Mouse (Mus musculus) hindbrain, embryonic 12.5 days (tissue): ENCODE results near the gene Atp8b5. TPM values are rescaled to one million over a fixed set of nuclear protein-coding genes. Genes with fewer than 3 reads are reported as not detected.

Source experiments
- ATAC-seq: fragments of 200-750 bp; cut with Nextera tagmentation; 2 replicates; pipeline ENCODE4 v1.8.0; 2017; ENCODE audit warnings: moderate TSS enrichment; ENCODE audit not compliant: low FRiP score
- H3K27ac ChIP-seq: fragments of 300-500 bp; sonication (generic); 2 replicates; pipeline ENCODE4 v1.5.1; 2016; ENCODE audit warnings: mild to moderate bottlenecking
- H3K27me3 ChIP-seq: fragments of 300-500 bp; sonication (generic); 2 replicates; pipeline ENCODE4 v1.6.1; 2016; ENCODE audit warnings: mild to moderate bottlenecking
- H3K36me3 ChIP-seq: fragments of 300-500 bp; sonication (generic); 2 replicates; pipeline ENCODE4 v1.6.1; 2016; ENCODE audit warnings: mild to moderate bottlenecking
- H3K4me1 ChIP-seq: fragments of 300-500 bp; sonication (generic); 2 replicates; pipeline ENCODE4 v1.6.1; 2016
- H3K4me2 ChIP-seq: fragments of 300-500 bp; sonication (generic); replicated peaks from 2 replicates; pipeline ENCODE4 v1.6.1; 2016; ENCODE audit warnings: mild to moderate bottlenecking
- H3K4me3 ChIP-seq: fragments of 300-500 bp; sonication (generic); 2 replicates; pipeline ENCODE4 v1.5.1; 2016; ENCODE audit warnings: mild to moderate bottlenecking
- H3K9ac ChIP-seq: fragments of 300-500 bp; sonication (generic); 2 replicates; pipeline ENCODE4 v1.6.1; 2016; ENCODE audit warnings: mild to moderate bottlenecking, moderate library complexity
- H3K9me3 ChIP-seq: fragments of 300-500 bp; sonication (generic); replicated peaks from 2 replicates; pipeline ENCODE4 v1.6.1; 2016; ENCODE audit warnings: mild to moderate bottlenecking
- WGBS: fragments of 180-500 bp; shearing (Covaris S2); methylation state at CpG from one replicate; pipeline ENCODE4 v1.1.7; 2016; 5-methylcytosine and 5-hydroxymethylcytosine counted together
- polyA plus RNA-seq: library from polyadenylated mRNA; unstranded; fragments of >200 nt; fragmentation: Nextera tagmentation; extraction: Ambion mirVana; gene quantifications from 2 replicates; pipeline ENCODE4 v1.2.1, GENCODE M21; 2016

Gene Atp8b5
- polyA plus RNA-seq, 1 experiment from 2014 or later: 0.34 TPM

GRCm38 (mm10) chr4:43334771-43335170, 67.8 kb downstream of the Atp8b5 start:
- Histone ChIP-seq H3K27ac (no peak overlapping the region), H3K4me3 (no peak overlapping the region), H3K4me1 (no peaks in the 10 kb centered on the region), H3K36me3 (no peaks in the 10 kb centered on the region), H3K4me2 (no peak overlapping the region), H3K9me3 (peaks cover 7% of the 10 kb centered on the region; the same call in 1 of the 2 replicates), H3K9ac (no peak overlapping the region), H3K27me3 (no peaks in the 10 kb centered on the region)
- no peak for ATAC-seq
- WGBS: 45% methylated on average over 2 of the region's 2 CpGs

DNA sequence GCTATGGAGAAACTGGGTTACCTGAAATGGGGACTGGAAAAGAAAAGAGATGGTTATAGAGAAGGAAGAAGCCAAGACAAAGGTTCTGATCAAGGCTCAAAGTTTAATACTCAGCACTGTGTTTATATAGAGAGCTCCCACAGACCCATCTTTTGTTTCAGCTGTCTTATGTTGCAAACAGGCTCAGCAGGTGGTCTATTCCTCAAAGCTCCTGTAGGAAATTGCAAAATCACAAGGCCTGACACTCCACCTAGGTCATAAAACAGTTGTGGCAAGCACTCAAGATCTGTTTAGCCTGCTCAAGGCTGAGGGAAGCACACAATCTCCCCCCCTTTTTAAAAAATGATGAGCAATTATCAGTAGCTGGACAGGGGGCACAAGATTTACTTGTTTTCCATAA, 69.2 kb downstream of the Atp8b5 start:
- no peak for ATAC-seq
- no peaks in the 10 kb centered on the region for H3K36me3 ChIP-seq
- H3K4me3 ChIP-seq: no peak overlapping the region
- H3K4me2 ChIP-seq: no peak overlapping the region
- H3K9ac ChIP-seq: no peak overlapping the region
- peaks cover 7% of the 10 kb centered on the region; the same call in 1 of the 2 replicates for H3K9me3 ChIP-seq
- no peaks in the 10 kb centered on the region for H3K4me1 ChIP-seq
- H3K27ac ChIP-seq: no peak overlapping the region
- no peaks in the 10 kb centered on the region for H3K27me3 ChIP-seq

- ATAC-seq: no peak
- no peak overlapping the region for H3K4me3 ChIP-seq
- peaks cover 7% of the 10 kb centered on the region; the same call in 1 of the 2 replicates for H3K9me3 ChIP-seq
- no peak overlapping the region for H3K4me2 ChIP-seq
- no peak overlapping the region for H3K27ac ChIP-seq
- no peaks in the 10 kb centered on the region for H3K4me1 ChIP-seq
- WGBS: 81% methylated on average over 4 of the region's 4 CpGs
- no peak overlapping the region for H3K9ac ChIP-seq
- no peaks in the 10 kb centered on the region for H3K36me3 ChIP-seq
- H3K27me3 ChIP-seq: no peaks in the 10 kb centered on the region
Measured at GRCm38 (mm10) chr4:43340096-43340804, 73.3 kb downstream of the Atp8b5 start.

GRCm38 (mm10) chr4:43341276-43341891, 74.4 kb downstream of the Atp8b5 start:
- ATAC-seq: no peak
- H3K9ac ChIP-seq: no peak overlapping the region
- H3K27me3 ChIP-seq: no peaks in the 10 kb centered on the region
- H3K9me3 ChIP-seq: peaks cover 2% of the 10 kb centered on the region; the same call in 1 of the 2 replicates
- H3K4me1 ChIP-seq: no peaks in the 10 kb centered on the region
- H3K27ac ChIP-seq: no peak overlapping the region
- WGBS: 46% methylated on average over 7 of the region's 7 CpGs
- no peak overlapping the region for H3K4me3 ChIP-seq
- no peak overlapping the region for H3K4me2 ChIP-seq
- H3K36me3 ChIP-seq: no peaks in the 10 kb centered on the region

DNA sequence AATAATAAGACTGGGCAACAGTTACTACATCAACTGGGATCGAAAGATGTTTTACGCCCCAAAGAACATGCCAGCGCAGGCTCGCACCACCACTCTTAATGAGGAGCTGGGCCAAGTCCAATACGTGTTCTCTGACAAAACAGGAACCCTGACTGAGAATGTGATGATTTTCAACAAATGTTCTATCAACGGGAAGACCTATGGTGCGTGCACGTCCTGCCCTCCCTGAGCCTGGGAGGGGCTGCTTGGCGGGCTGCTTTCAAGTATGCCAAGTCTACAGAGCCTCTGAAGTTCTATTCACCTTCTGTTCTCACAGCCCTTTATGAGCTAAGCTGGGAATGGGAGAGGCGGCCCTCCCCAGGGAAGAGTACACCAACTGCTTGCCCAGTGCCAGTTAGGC, 75.5 kb downstream of the Atp8b5 start:
- no peaks in the 10 kb centered on the region for H3K9me3 ChIP-seq
- no peak overlapping the region for H3K4me2 ChIP-seq
- H3K9ac ChIP-seq: no peak overlapping the region
- H3K27ac ChIP-seq: no peak overlapping the region
- no peaks in the 10 kb centered on the region for H3K36me3 ChIP-seq
- no peaks in the 10 kb centered on the region for H3K4me1 ChIP-seq
- H3K27me3 ChIP-seq: no peaks in the 10 kb centered on the region
- 90% methylated on average over 10 of the region's 10 CpGs for WGBS
- no peak overlapping the region for H3K4me3 ChIP-seq
- no peak for ATAC-seq

- Histone ChIP-seq H3K27ac (no peak overlapping the region), H3K27me3 (no peaks in the 10 kb centered on the region), H3K9ac (no peak overlapping the region), H3K4me2 (no peak overlapping the region), H3K9me3 (no peaks in the 10 kb centered on the region), H3K4me1 (no peaks in the 10 kb centered on the region), H3K4me3 (no peak overlapping the region), H3K36me3 (no peaks in the 10 kb centered on the region)
- 96% methylated on average over 2 of the region's 2 CpGs for WGBS
- no peak for ATAC-seq
Measured at GRCm38 (mm10) chr4:43344932-43345331, 78.0 kb downstream of the Atp8b5 start.

GRCm38 (mm10) chr4:43349206-43349605, 82.2 kb downstream of the Atp8b5 start:
- H3K9me3 ChIP-seq: no peaks in the 10 kb centered on the region
- no peak overlapping the region for H3K9ac ChIP-seq
- H3K36me3 ChIP-seq: no peaks in the 10 kb centered on the region
- ATAC-seq: no peak
- WGBS: 85% methylated on average over 5 of the region's 5 CpGs
- no peak overlapping the region for H3K4me2 ChIP-seq
- H3K4me1 ChIP-seq: no peaks in the 10 kb centered on the region
- H3K4me3 ChIP-seq: no peak overlapping the region
- no peaks in the 10 kb centered on the region for H3K27me3 ChIP-seq
- no peak overlapping the region for H3K27ac ChIP-seq

GRCm38 (mm10) chr4:43350038-43350560, 83.1 kb downstream of the Atp8b5 start:
- no peaks in the 10 kb centered on the region for H3K4me1 ChIP-seq
- no peak for ATAC-seq
- WGBS: 82% methylated on average over 6 of the region's 6 CpGs

GRCm38 (mm10) chr4:43353662-43354061, 86.7 kb downstream of the Atp8b5 start:
- WGBS: 85% methylated on average over 6 of the region's 6 CpGs
- H3K36me3 ChIP-seq: no peaks in the 10 kb centered on the region
- H3K27ac ChIP-seq: no peak overlapping the region
- H3K27me3 ChIP-seq: no peaks in the 10 kb centered on the region
- no peak overlapping the region for H3K9ac ChIP-seq
- H3K4me1 ChIP-seq: no peaks in the 10 kb centered on the region
- H3K4me2 ChIP-seq: no peak overlapping the region
- H3K9me3 ChIP-seq: no peaks in the 10 kb centered on the region
- H3K4me3 ChIP-seq: no peak overlapping the region
- no peak for ATAC-seq

More at GRCm38 (mm10) chr4:43350038-43350560, 83.1 kb downstream of the Atp8b5 start:
- no peak overlapping the region for H3K4me2 ChIP-seq
- H3K27me3 ChIP-seq: no peaks in the 10 kb centered on the region
- no peak overlapping the region for H3K4me3 ChIP-seq
- no peaks in the 10 kb centered on the region for H3K36me3 ChIP-seq
- no peaks in the 10 kb centered on the region for H3K9me3 ChIP-seq
- H3K27ac ChIP-seq: no peak overlapping the region
- H3K9ac ChIP-seq: no peak overlapping the region

GRCm38 (mm10) chr4:43364914-43365560, 98.1 kb downstream of the Atp8b5 start:
- Histone ChIP-seq H3K4me2 (no peak overlapping the region), H3K4me3 (no peak overlapping the region), H3K9ac (no peak overlapping the region), H3K27ac (no peak overlapping the region), H3K36me3 (no peaks in the 10 kb centered on the region), H3K27me3 (no peaks in the 10 kb centered on the region), H3K9me3 (no peaks in the 10 kb centered on the region), H3K4me1 (no peaks in the 10 kb centered on the region)
- WGBS: 90% methylated on average over 11 of the region's 11 CpGs
- no peak for ATAC-seq

DNA sequence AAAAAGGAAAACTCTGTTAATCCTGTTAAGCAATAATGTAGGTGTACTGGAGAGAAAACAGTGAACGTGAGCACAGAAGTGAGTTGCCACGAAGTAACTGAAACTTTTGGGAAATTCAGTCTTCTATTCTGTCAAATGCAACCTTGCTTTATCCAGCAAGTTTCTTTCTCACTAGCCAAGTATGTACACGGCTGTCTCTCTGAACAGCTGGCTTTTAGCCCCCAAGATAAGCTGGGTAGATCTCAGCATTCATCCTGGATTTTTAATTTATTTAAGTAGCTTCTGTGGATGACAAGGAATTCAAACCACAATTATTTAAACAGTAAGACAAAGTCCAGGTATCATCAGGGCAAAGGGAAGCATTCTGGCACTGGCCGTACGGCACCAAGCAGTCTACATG, 100.3 kb downstream of the Atp8b5 start:
- 88% methylated on average over 5 of the region's 5 CpGs for WGBS
- H3K9ac ChIP-seq: no peak overlapping the region
- H3K4me1 ChIP-seq: no peaks in the 10 kb centered on the region
- no peaks in the 10 kb centered on the region for H3K36me3 ChIP-seq
- H3K27me3 ChIP-seq: no peaks in the 10 kb centered on the region
- ATAC-seq: no peak
- no peaks in the 10 kb centered on the region for H3K9me3 ChIP-seq
- H3K4me3 ChIP-seq: no peak overlapping the region
- H3K27ac ChIP-seq: no peak overlapping the region
- H3K4me2 ChIP-seq: no peak overlapping the region

DNA sequence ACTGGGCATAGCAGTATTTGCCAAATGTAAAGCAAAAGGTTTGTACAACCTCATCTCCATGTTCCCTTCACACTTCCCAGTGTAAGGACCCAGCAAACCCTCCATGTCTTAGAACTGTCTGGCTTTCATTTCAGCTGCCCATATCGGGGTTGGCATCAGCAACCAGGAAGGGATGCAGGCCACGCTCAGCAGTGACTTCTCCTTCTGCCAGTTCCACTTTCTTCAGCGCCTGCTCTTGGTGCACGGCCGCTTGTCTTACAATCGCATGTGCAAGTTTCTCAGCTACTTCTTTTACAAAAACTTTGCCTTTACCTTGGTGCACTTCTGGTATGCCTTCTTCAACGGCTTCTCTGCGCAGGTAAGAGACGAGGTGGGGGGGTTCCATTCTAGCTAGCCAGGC, 100.8 kb downstream of the Atp8b5 start:
- no peak overlapping the region for H3K4me3 ChIP-seq
- WGBS: 92% methylated on average over 9 of the region's 9 CpGs
- ATAC-seq: no peak

More for the DNA sequence above, 100.8 kb downstream of the Atp8b5 start:
- Histone ChIP-seq H3K36me3 (no peaks in the 10 kb centered on the region), H3K9me3 (no peaks in the 10 kb centered on the region), H3K4me1 (no peaks in the 10 kb centered on the region), H3K9ac (no peak overlapping the region), H3K27ac (no peak overlapping the region), H3K4me2 (no peak overlapping the region), H3K27me3 (no peaks in the 10 kb centered on the region)
